Mouse (Mus musculus) myocyte (in vitro differentiated cells): Measurements from ENCODE around the gene 4930470P17Rik. TPM values are rescaled to one million over a fixed set of nuclear protein-coding genes. Genes with fewer than 3 reads are reported as not detected.

Experiments used
- H3K27me3 ChIP-seq: one replicate; pipeline ENCODE4 v1.6.1; 2011; ENCODE audit not compliant: control insufficient read depth, insufficient read depth, insufficient read length
- H3K36me3 ChIP-seq: one replicate; pipeline ENCODE4 v1.6.1; 2011; ENCODE audit not compliant: control insufficient read depth, insufficient read depth
- H3K4me2 ChIP-seq: one replicate; pipeline ENCODE4 v1.6.1; 2011; ENCODE audit warnings: low read depth, control low read depth
- H3K4me3 ChIP-seq: one replicate; pipeline ENCODE4 v1.5.1; 2011; ENCODE audit warnings: mild to moderate bottlenecking, control low read depth, moderate library complexity
- H3K79me2 ChIP-seq: one replicate; pipeline ENCODE4 v1.6.1; 2011; ENCODE audit not compliant: control insufficient read depth, insufficient read depth
- H3ac ChIP-seq: one replicate; pipeline ENCODE4 v1.6.1; 2011; ENCODE audit not compliant: control insufficient read depth, insufficient read length
- CEBPB ChIP-seq: IDR thresholded peaks from 2 replicates; pipeline ENCODE4 v1.6.1; 2011; ENCODE audit warnings: mild to moderate bottlenecking, moderate library complexity; ENCODE audit not compliant: poor library complexity, insufficient read depth, severe bottlenecking
- E2F4 ChIP-seq: IDR thresholded peaks from one replicate; pipeline ENCODE4 v1.6.1; 2011; ENCODE audit warnings: mild to moderate bottlenecking, control low read depth, moderate library complexity; ENCODE audit not compliant: insufficient read depth
- MAX ChIP-seq: IDR thresholded peaks from one replicate; pipeline ENCODE4 v1.6.1; 2011; ENCODE audit warnings: low read depth, mild to moderate bottlenecking, control low read depth
- MYOD1 ChIP-seq, 3 experiments: IDR thresholded peaks; one replicate each; pipeline ENCODE4 v1.6.1; 2011; ENCODE audit warnings: control low read depth in 2 of 3, low read depth in 2 of 3, mild to moderate bottlenecking in 2 of 3, moderate library complexity in 1 of 3; ENCODE audit not compliant: insufficient read length in 2 of 3, control insufficient read depth in 1 of 3
- MYOG ChIP-seq, 3 experiments: IDR thresholded peaks; one replicate each; pipeline ENCODE4 v1.6.1; 2011; ENCODE audit warnings: control low read depth in 2 of 3, low read depth in 2 of 3, mild to moderate bottlenecking in 2 of 3; ENCODE audit not compliant: insufficient read length in 2 of 3, control insufficient read depth in 1 of 3, insufficient read depth in 1 of 3
- POLR2A ChIP-seq: IDR thresholded peaks from one replicate; pipeline ENCODE4 v1.6.1; 2011; ENCODE audit warnings: low read depth, mild to moderate bottlenecking, control low read depth, moderate library complexity; ENCODE audit not compliant: insufficient read length
- POLR2AphosphoS2 ChIP-seq: IDR thresholded peaks from one replicate; pipeline ENCODE4 v1.6.1; 2011; ENCODE audit warnings: low read depth, control low read depth; ENCODE audit not compliant: insufficient read length
- REST ChIP-seq: IDR thresholded peaks from one replicate; pipeline ENCODE4 v1.6.1; 2011; ENCODE audit warnings: mild to moderate bottlenecking, control low read depth, moderate library complexity; ENCODE audit not compliant: insufficient read depth, insufficient read length
- SRF ChIP-seq: IDR thresholded peaks from one replicate; pipeline ENCODE4 v1.6.1; 2011; ENCODE audit warnings: low read depth; ENCODE audit not compliant: control insufficient read depth, insufficient read length
- TCF12 ChIP-seq: IDR thresholded peaks from one replicate; pipeline ENCODE4 v1.6.1; 2011; ENCODE audit warnings: mild to moderate bottlenecking, control low read depth; ENCODE audit not compliant: poor library complexity, insufficient read depth, severe bottlenecking
- TCF3 ChIP-seq: IDR thresholded peaks from one replicate; pipeline ENCODE4 v1.6.1; 2011; ENCODE audit warnings: low read depth, control low read depth; ENCODE audit not compliant: insufficient read length
- USF1 ChIP-seq: IDR thresholded peaks from one replicate; pipeline ENCODE4 v1.6.1; 2011; ENCODE audit warnings: low read depth, mild to moderate bottlenecking, control low read depth, moderate library complexity
- polyA plus RNA-seq: library from polyadenylated mRNA; unstranded; fragments of >200 nt; fragmentation: generic; extraction: Trizol; gene quantifications from one replicate; pipeline ENCODE4 v1.2.1, GENCODE M21; 2012; ENCODE audit warnings: missing spikeins

The 4930470P17Rik gene
- polyA plus RNA-seq, result not detected

GRCm38 (mm10) chr2:170601917-170602316, at the start of gene 4930470P17Rik:
Gene 4930470P17Rik, minus strand, starts transcription at chr2:170602017.
- Histone ChIP-seq H3K27me3 (no peaks in the 10 kb centered on the region), H3K4me3 (no peak within 1 kb of the TSS), H3K79me2 (no peaks in the 10 kb centered on the region), H3ac (no peak within 1 kb of the TSS), H3K4me2 (no peak within 1 kb of the TSS), H3K36me3 (no peaks in the 10 kb centered on the region)
- TF ChIP-seq MYOG (IDR thresholded peaks at IDR 0.05; ENCODE audit: control insufficient read depth in 1 of 3, insufficient read depth in 1 of 3, insufficient read length in 2 of 3, low read depth in 2 of 3), result no peak
- TF ChIP-seq SRF, result no peak
- TF ChIP-seq POLR2A, result no peak
- TF ChIP-seq MAX, result no peak

GRCm38 (mm10) chr2:170651483-170651882, 49.7 kb upstream of the 4930470P17Rik start:
- Histone ChIP-seq H3K36me3 (no peaks in the 10 kb centered on the region), H3K79me2 (no peaks in the 10 kb centered on the region), H3K27me3 (no peaks in the 10 kb centered on the region), H3ac (no peak overlapping the region), H3K4me2 (no peak overlapping the region), H3K4me3 (no peak overlapping the region)
- TF ChIP-seq REST (no peak), CEBPB (no peak), MAX (no peak), MYOG (IDR thresholded peaks at IDR 0.05; ENCODE audit: control insufficient read depth in 1 of 3, insufficient read depth in 1 of 3, insufficient read length in 2 of 3, low read depth in 2 of 3) (no peak), POLR2A (no peak), USF1 (no peak), E2F4 (no peak), POLR2AphosphoS2 (no peak), TCF3 (no peak), TCF12 (no peak), SRF (no peak), MYOD1 (IDR thresholded peaks at IDR 0.05; ENCODE audit: control insufficient read depth in 1 of 3, insufficient read length in 2 of 3, low read depth in 2 of 3) (no peak)

- Histone ChIP-seq H3K36me3 (no peaks in the 10 kb centered on the region), H3K4me3 (no peak overlapping the region), H3K27me3 (no peaks in the 10 kb centered on the region), H3ac (no peak overlapping the region), H3K4me2 (no peak overlapping the region), H3K79me2 (no peaks in the 10 kb centered on the region)
- TF ChIP-seq CEBPB, result no peak
- no peak for TF ChIP-seq TCF12
- no peak for TF ChIP-seq MYOG (IDR thresholded peaks at IDR 0.05; ENCODE audit: control insufficient read depth in 1 of 3, insufficient read depth in 1 of 3, insufficient read length in 2 of 3, low read depth in 2 of 3)
- no peak for TF ChIP-seq E2F4
- TF ChIP-seq MYOD1 (IDR thresholded peaks at IDR 0.05; ENCODE audit: control insufficient read depth in 1 of 3, insufficient read length in 2 of 3, low read depth in 2 of 3), result no peak
- no peak for TF ChIP-seq TCF3
- TF ChIP-seq POLR2A, result no peak
- TF ChIP-seq USF1, result no peak
Measured at GRCm38 (mm10) chr2:170648542-170648941, 46.7 kb upstream of the 4930470P17Rik start.

DNA sequence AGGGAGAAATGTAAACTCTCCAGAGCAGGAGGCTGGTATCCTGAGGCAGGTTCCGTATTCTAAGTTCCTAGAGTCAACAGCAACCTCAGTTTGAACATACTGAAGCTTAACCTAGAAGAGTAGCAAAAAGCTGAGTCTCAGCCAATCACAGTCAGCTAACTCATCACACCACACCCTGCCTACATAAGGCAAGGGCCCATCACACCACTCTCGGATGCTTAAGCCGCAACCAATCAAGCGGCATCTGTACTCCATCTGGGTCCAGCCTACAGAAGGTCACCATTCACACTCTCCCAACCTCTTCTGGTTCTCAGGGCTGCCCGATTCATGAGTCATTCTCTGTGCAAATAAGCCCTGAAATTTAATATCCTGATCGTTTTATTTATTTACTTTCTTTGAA, 44.4 kb upstream of the 4930470P17Rik start:
- Histone ChIP-seq H3ac (no peak overlapping the region), H3K79me2 (no peaks in the 10 kb centered on the region), H3K4me2 (no peak overlapping the region), H3K27me3 (no peaks in the 10 kb centered on the region), H3K4me3 (no peak overlapping the region), H3K36me3 (no peaks in the 10 kb centered on the region)
- TF ChIP-seq MAX, result no peak
- TF ChIP-seq E2F4, result no peak
- no peak for TF ChIP-seq MYOD1 (IDR thresholded peaks at IDR 0.05; ENCODE audit: control insufficient read depth in 1 of 3, insufficient read length in 2 of 3, low read depth in 2 of 3)

DNA sequence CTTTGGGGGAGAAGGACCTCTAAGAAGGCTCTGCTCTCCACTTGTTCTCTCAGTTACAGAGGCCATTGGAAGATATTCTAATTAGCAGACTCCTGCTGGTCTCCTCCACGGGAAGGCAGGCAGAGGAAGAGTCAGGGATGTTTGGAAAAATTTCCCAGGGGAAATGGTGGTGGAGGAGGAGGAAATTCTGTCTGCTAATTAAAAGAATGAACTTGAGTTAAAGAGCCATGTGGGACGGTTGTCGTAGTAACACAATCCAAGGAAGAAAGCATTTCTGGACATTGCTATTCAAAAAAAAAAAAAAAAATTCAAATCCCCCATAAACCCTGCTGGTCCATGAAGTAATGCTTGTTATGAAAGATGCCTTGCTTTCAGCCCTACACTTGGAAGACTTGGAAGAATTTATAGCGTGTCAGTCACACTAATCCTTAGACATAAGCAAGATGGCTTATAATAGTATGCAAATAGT, 40.6 kb upstream of the 4930470P17Rik start:
- Histone ChIP-seq H3K79me2 (no peaks in the 10 kb centered on the region), H3K36me3 (no peaks in the 10 kb centered on the region), H3K4me2 (no peak overlapping the region), H3K27me3 (no peaks in the 10 kb centered on the region), H3ac (no peak overlapping the region), H3K4me3 (no peak overlapping the region)
- TF ChIP-seq USF1, result no peak
- no peak for TF ChIP-seq E2F4
- TF ChIP-seq TCF3, result no peak
- no peak for TF ChIP-seq MYOG (IDR thresholded peaks at IDR 0.05; ENCODE audit: control insufficient read depth in 1 of 3, insufficient read depth in 1 of 3, insufficient read length in 2 of 3, low read depth in 2 of 3)
- TF ChIP-seq POLR2AphosphoS2, result no peak
- no peak for TF ChIP-seq POLR2A
- TF ChIP-seq SRF, result no peak
- no peak for TF ChIP-seq TCF12
- no peak for TF ChIP-seq MYOD1 (IDR thresholded peaks at IDR 0.05; ENCODE audit: control insufficient read depth in 1 of 3, insufficient read length in 2 of 3, low read depth in 2 of 3)
- no peak for TF ChIP-seq CEBPB
- no peak for TF ChIP-seq MAX
- no peak for TF ChIP-seq REST
